Mouse (Mus musculus): ENCODE results near the gene Olfr65. TPM values are rescaled to one million over a fixed set of nuclear protein-coding genes. Genes with fewer than 3 reads are reported as not detected.

The Olfr65 gene
- polyA plus RNA-seq, 1 experiment from 2014 or later, result not detected

DNA sequence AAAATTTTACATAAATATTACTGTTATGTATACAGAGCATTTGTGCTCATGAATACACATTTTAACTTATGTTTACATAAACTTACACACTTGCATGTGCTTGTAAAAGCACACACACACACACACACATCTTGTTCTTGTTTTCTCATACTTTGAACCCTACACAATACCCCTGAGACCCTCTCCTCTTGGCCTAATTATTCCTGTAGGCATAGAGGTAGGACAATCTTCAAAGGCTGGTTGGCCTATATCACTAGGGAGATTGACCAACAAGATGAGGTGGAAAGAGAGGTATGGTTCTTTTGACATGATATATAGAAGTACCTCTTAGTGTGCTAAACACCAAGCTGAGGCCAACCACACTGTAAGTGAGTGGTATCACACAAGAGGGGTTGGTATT is 40.9 kb downstream of the Olfr65 start, which contains the start of gene Olfr633:
TSS of gene Olfr633 (plus strand) at position 301 of the 400 bp plus-strand sequence.
- DNase-seq (ENCODE audit: low spot score) (no peak), ATAC-seq (ENCODE audit: low FRiP score, low TSS enrichment) (no peak)
- H3K27ac ChIP-seq (replicated peaks), result no peak within 1 kb of the TSS
- no peaks in the 10 kb centered on the region for H3K36me3 ChIP-seq (ENCODE audit: control insufficient read depth, insufficient read depth, low read length)
- no peak within 1 kb of the TSS for H3K4me3 ChIP-seq (ENCODE audit: low read depth, low read length)
- H3K4me2 ChIP-seq (replicated peaks; ENCODE audit: low read depth), result no peak within 1 kb of the TSS
- TF ChIP-seq CTCF (IDR thresholded peaks at IDR 0.05; ENCODE audit: low read depth) (no peak), EP300 (optimal IDR thresholded peaks at IDR 0.05) (no peak)
- no peak within 1 kb of the TSS for H3K9ac ChIP-seq (ENCODE audit: low read length)
- no peaks in the 10 kb centered on the region for H3K4me1 ChIP-seq (replicated peaks; ENCODE audit: control insufficient read depth, insufficient read depth)
- H3K9me3 ChIP-seq (ENCODE audit: control insufficient read depth, low read length), result no peaks in the 10 kb centered on the region
- H3K27me3 ChIP-seq (ENCODE audit: control insufficient read depth, insufficient read depth, low read length), result no peaks in the 10 kb centered on the region

Other genes with a start within 250 kb of the Olfr65 start
- gene Olfr623, start 239.8 kb upstream of the Olfr65 start, polyA plus RNA-seq (2015; fragmentation: Nextera tagmentation; extraction: Ambion mirVana), result not detected in 2 replicates
- gene Olfr624, start 232.3 kb upstream of the Olfr65 start, polyA plus RNA-seq (2015; fragmentation: Nextera tagmentation; extraction: Ambion mirVana), result 0.02 TPM in 1 of 2 replicates, not detected in the other
- gene Olfr625-ps1, start 220.8 kb upstream of the Olfr65 start, polyA plus RNA-seq (2015; fragmentation: Nextera tagmentation; extraction: Ambion mirVana), result not detected in 2 replicates
- gene Olfr243, start 188.8 kb upstream of the Olfr65 start, polyA plus RNA-seq (2015; fragmentation: Nextera tagmentation; extraction: Ambion mirVana), result not detected in 2 replicates
- gene Olfr628, start 173.1 kb upstream of the Olfr65 start, polyA plus RNA-seq (2015; fragmentation: Nextera tagmentation; extraction: Ambion mirVana), result not detected in 2 replicates
- gene Olfr629, start 158.5 kb upstream of the Olfr65 start, polyA plus RNA-seq (2015; fragmentation: Nextera tagmentation; extraction: Ambion mirVana), result not detected in 2 replicates
- not detected in 2 replicates for gene Olfr630, start 146.2 kb upstream of the Olfr65 start, polyA plus RNA-seq (2015; fragmentation: Nextera tagmentation; extraction: Ambion mirVana)
- gene Olfr69, start 131.9 kb upstream of the Olfr65 start, polyA plus RNA-seq (2015; fragmentation: Nextera tagmentation; extraction: Ambion mirVana), result not detected in 2 replicates
- 0.02 TPM in 1 of 2 replicates, not detected in the other for gene Olfr68, start 123.8 kb upstream of the Olfr65 start, polyA plus RNA-seq (2015; fragmentation: Nextera tagmentation; extraction: Ambion mirVana)
- not detected in 2 replicates for gene Olfr67, start 111.7 kb upstream of the Olfr65 start, polyA plus RNA-seq (2015; fragmentation: Nextera tagmentation; extraction: Ambion mirVana)
- 137 and 177 TPM in 2 replicates for gene Hbb-bt, start 89.5 kb upstream of the Olfr65 start, polyA plus RNA-seq (2015; fragmentation: Nextera tagmentation; extraction: Ambion mirVana)
- gene Hbb-bs, start 75.4 kb upstream of the Olfr65 start, polyA plus RNA-seq (2015; fragmentation: Nextera tagmentation; extraction: Ambion mirVana), result 597 and 747 TPM in 2 replicates
- gene Hbb-bh2, start 63.0 kb upstream of the Olfr65 start, polyA plus RNA-seq (2015; fragmentation: Nextera tagmentation; extraction: Ambion mirVana), result not detected in 2 replicates
- not detected in 2 replicates for gene Hbb-bh1, start 60.3 kb upstream of the Olfr65 start, polyA plus RNA-seq (2015; fragmentation: Nextera tagmentation; extraction: Ambion mirVana)
- not detected in 2 replicates for gene Hbb-y, start 50.3 kb upstream of the Olfr65 start, polyA plus RNA-seq (2015; fragmentation: Nextera tagmentation; extraction: Ambion mirVana)
- not detected in 2 replicates for gene Olfr66, start 17.2 kb upstream of the Olfr65 start, polyA plus RNA-seq (2015; fragmentation: Nextera tagmentation; extraction: Ambion mirVana)
- gene Olfr64, start 9.0 kb upstream of the Olfr65 start, polyA plus RNA-seq (2015; fragmentation: Nextera tagmentation; extraction: Ambion mirVana), result not detected in 2 replicates
- gene Olfr631, start 25.3 kb downstream of the Olfr65 start, polyA plus RNA-seq (2015; fragmentation: Nextera tagmentation; extraction: Ambion mirVana), result not detected in 2 replicates
- not detected in 2 replicates for gene Olfr632, start 30.9 kb downstream of the Olfr65 start, polyA plus RNA-seq (2015; fragmentation: Nextera tagmentation; extraction: Ambion mirVana)
- not detected in 2 replicates for gene Olfr633, start 41.0 kb downstream of the Olfr65 start, polyA plus RNA-seq (2015; fragmentation: Nextera tagmentation; extraction: Ambion mirVana)
- gene Olfr635, start 67.7 kb downstream of the Olfr65 start, polyA plus RNA-seq (2015; fragmentation: Nextera tagmentation; extraction: Ambion mirVana), result 0.01 TPM in 1 of 2 replicates, not detected in the other
- gene Olfr638, start 95.3 kb downstream of the Olfr65 start, polyA plus RNA-seq (2015; fragmentation: Nextera tagmentation; extraction: Ambion mirVana), result not detected in 2 replicates
- gene Olfr639, start 113.8 kb downstream of the Olfr65 start, polyA plus RNA-seq (2015; fragmentation: Nextera tagmentation; extraction: Ambion mirVana), result 0.01 TPM in 1 of 2 replicates, not detected in the other
- gene Olfr640, start 122.1 kb downstream of the Olfr65 start, polyA plus RNA-seq (2015; fragmentation: Nextera tagmentation; extraction: Ambion mirVana), result 0.04 TPM in 1 of 2 replicates, not detected in the other
- gene Olfr641, start 132.0 kb downstream of the Olfr65 start, polyA plus RNA-seq (2015; fragmentation: Nextera tagmentation; extraction: Ambion mirVana), result not detected in 2 replicates
- not detected in 2 replicates for gene Olfr642, start 149.2 kb downstream of the Olfr65 start, polyA plus RNA-seq (2015; fragmentation: Nextera tagmentation; extraction: Ambion mirVana)
- not detected in 2 replicates for gene 4930516K23Rik, start 158.0 kb downstream of the Olfr65 start, polyA plus RNA-seq (2015; fragmentation: Nextera tagmentation; extraction: Ambion mirVana)
- not detected in 2 replicates for gene Olfr644, start 168.4 kb downstream of the Olfr65 start, polyA plus RNA-seq (2015; fragmentation: Nextera tagmentation; extraction: Ambion mirVana)
- gene Olfr645, start 182.0 kb downstream of the Olfr65 start, polyA plus RNA-seq (2015; fragmentation: Nextera tagmentation; extraction: Ambion mirVana), result not detected in 2 replicates
- 0.11 TPM in 1 of 2 replicates, not detected in the other for gene Olfr646, start 201.4 kb downstream of the Olfr65 start, polyA plus RNA-seq (2015; fragmentation: Nextera tagmentation; extraction: Ambion mirVana)
- not detected in 2 replicates for gene Ubqln5, start 226.3 kb downstream of the Olfr65 start, polyA plus RNA-seq (2015; fragmentation: Nextera tagmentation; extraction: Ambion mirVana)
- gene Olfr643, start 233.9 kb downstream of the Olfr65 start, polyA plus RNA-seq (2015; fragmentation: Nextera tagmentation; extraction: Ambion mirVana), result not detected in 2 replicates
- not detected in 2 replicates for gene Ubqln3, start 239.8 kb downstream of the Olfr65 start, polyA plus RNA-seq (2015; fragmentation: Nextera tagmentation; extraction: Ambion mirVana)
- not detected in 2 replicates for gene Ubqlnl, start 247.1 kb downstream of the Olfr65 start, polyA plus RNA-seq (2015; fragmentation: Nextera tagmentation; extraction: Ambion mirVana)